Mouse (Mus musculus): ENCODE results near the gene Btnl6. TPM values are rescaled to one million over a fixed set of nuclear protein-coding genes. Genes with fewer than 3 reads are reported as not detected.

Gene Btnl6
- polyA plus RNA-seq, 1 experiment, result not detected

GRCm38 (mm10) chr17:34561200-34561599 lies 44.0 kb upstream of the Btnl6 start:
- Histone ChIP-seq H3K4me3 (no peak overlapping the region), H3K4me2 (ENCODE audit: low read depth) (no peak overlapping the region), H3ac (ENCODE audit: control insufficient read depth, insufficient read length) (no peak overlapping the region), H3K79me2 (ENCODE audit: control insufficient read depth, insufficient read depth) (no peaks in the 10 kb centered on the region), H3K36me3 (ENCODE audit: control insufficient read depth, insufficient read depth) (no peaks in the 10 kb centered on the region), H3K27me3 (ENCODE audit: control insufficient read depth, insufficient read depth, insufficient read length) (peaks cover 69% of the 10 kb centered on the region)
- TF ChIP-seq E2F4 (IDR thresholded peaks at IDR 0.05; ENCODE audit: insufficient read depth), result no peak
- TF ChIP-seq CEBPB (IDR thresholded peaks at IDR 0.05; ENCODE audit: insufficient read depth, poor library complexity, severe bottlenecking), result no peak
- TF ChIP-seq POLR2AphosphoS2 (IDR thresholded peaks at IDR 0.05; ENCODE audit: insufficient read length, low read depth), result no peak
- no peak for TF ChIP-seq REST (IDR thresholded peaks at IDR 0.05; ENCODE audit: insufficient read depth, insufficient read length)
- TF ChIP-seq MYOG (IDR thresholded peaks at IDR 0.05; ENCODE audit: control insufficient read depth in 1 of 3, insufficient read depth in 1 of 3, insufficient read length in 2 of 3, low read depth in 2 of 3), result no peak
- no peak for TF ChIP-seq SRF (IDR thresholded peaks at IDR 0.05; ENCODE audit: control insufficient read depth, insufficient read length, low read depth)
- no peak for TF ChIP-seq MYOD1 (IDR thresholded peaks at IDR 0.05; ENCODE audit: control insufficient read depth in 1 of 3, insufficient read length in 2 of 3, low read depth in 2 of 3)
- no peak for TF ChIP-seq TCF3 (IDR thresholded peaks at IDR 0.05; ENCODE audit: insufficient read length, low read depth)
- no peak for TF ChIP-seq USF1 (IDR thresholded peaks at IDR 0.05; ENCODE audit: low read depth)
- no peak for TF ChIP-seq POLR2A (IDR thresholded peaks at IDR 0.05; ENCODE audit: insufficient read length, low read depth)

GRCm38 (mm10) chr17:34560438-34560837 lies 43.3 kb upstream of the Btnl6 start:
- TF ChIP-seq MYOD1 (IDR thresholded peaks at IDR 0.05; ENCODE audit: control insufficient read depth in 1 of 3, insufficient read length in 2 of 3, low read depth in 2 of 3), result no peak
- TF ChIP-seq REST (IDR thresholded peaks at IDR 0.05; ENCODE audit: insufficient read depth, insufficient read length), result no peak
- no peak for TF ChIP-seq CEBPB (IDR thresholded peaks at IDR 0.05; ENCODE audit: insufficient read depth, poor library complexity, severe bottlenecking)
- TF ChIP-seq TCF3 (IDR thresholded peaks at IDR 0.05; ENCODE audit: insufficient read length, low read depth), result no peak
- TF ChIP-seq SRF (IDR thresholded peaks at IDR 0.05; ENCODE audit: control insufficient read depth, insufficient read length, low read depth), result no peak
- no peak for TF ChIP-seq POLR2A (IDR thresholded peaks at IDR 0.05; ENCODE audit: insufficient read length, low read depth)
- no peak for TF ChIP-seq POLR2AphosphoS2 (IDR thresholded peaks at IDR 0.05; ENCODE audit: insufficient read length, low read depth)
- TF ChIP-seq E2F4 (IDR thresholded peaks at IDR 0.05; ENCODE audit: insufficient read depth), result no peak
- TF ChIP-seq USF1 (IDR thresholded peaks at IDR 0.05; ENCODE audit: low read depth), result no peak
- TF ChIP-seq MYOG (IDR thresholded peaks at IDR 0.05; ENCODE audit: control insufficient read depth in 1 of 3, insufficient read depth in 1 of 3, insufficient read length in 2 of 3, low read depth in 2 of 3), result no peak
- TF ChIP-seq TCF12 (IDR thresholded peaks at IDR 0.05; ENCODE audit: insufficient read depth, poor library complexity, severe bottlenecking), result no peak
- TF ChIP-seq MAX (IDR thresholded peaks at IDR 0.05; ENCODE audit: low read depth), result no peak
- Histone ChIP-seq H3K4me2 (ENCODE audit: low read depth) (no peak overlapping the region), H3K27me3 (ENCODE audit: control insufficient read depth, insufficient read depth, insufficient read length) (peaks cover 62% of the 10 kb centered on the region), H3K79me2 (ENCODE audit: control insufficient read depth, insufficient read depth) (no peaks in the 10 kb centered on the region), H3ac (ENCODE audit: control insufficient read depth, insufficient read length) (no peak overlapping the region), H3K36me3 (ENCODE audit: control insufficient read depth, insufficient read depth) (no peaks in the 10 kb centered on the region), H3K4me3 (no peak overlapping the region)

- Histone ChIP-seq H3K79me2 (ENCODE audit: control insufficient read depth, insufficient read depth) (no peaks in the 10 kb centered on the region), H3K4me2 (ENCODE audit: low read depth) (no peak overlapping the region), H3K36me3 (ENCODE audit: control insufficient read depth, insufficient read depth) (no peaks in the 10 kb centered on the region), H3ac (ENCODE audit: control insufficient read depth, insufficient read length) (no peak overlapping the region), H3K27me3 (ENCODE audit: control insufficient read depth, insufficient read depth, insufficient read length) (peaks cover 57% of the 10 kb centered on the region), H3K4me3 (no peak overlapping the region)
- TF ChIP-seq SRF (IDR thresholded peaks at IDR 0.05; ENCODE audit: control insufficient read depth, insufficient read length, low read depth) (no peak), TCF3 (IDR thresholded peaks at IDR 0.05; ENCODE audit: insufficient read length, low read depth) (no peak), REST (IDR thresholded peaks at IDR 0.05; ENCODE audit: insufficient read depth, insufficient read length) (no peak), POLR2AphosphoS2 (IDR thresholded peaks at IDR 0.05; ENCODE audit: insufficient read length, low read depth) (no peak)
Observed at GRCm38 (mm10) chr17:34559895-34560294, 42.7 kb upstream of the Btnl6 start.

- Histone ChIP-seq H3K27me3 (ENCODE audit: control insufficient read depth, insufficient read depth, insufficient read length) (peaks cover 49% of the 10 kb centered on the region), H3K79me2 (ENCODE audit: control insufficient read depth, insufficient read depth) (no peaks in the 10 kb centered on the region), H3ac (ENCODE audit: control insufficient read depth, insufficient read length) (no peak overlapping the region), H3K4me3 (no peak overlapping the region), H3K4me2 (ENCODE audit: low read depth) (no peak overlapping the region), H3K36me3 (ENCODE audit: control insufficient read depth, insufficient read depth) (no peaks in the 10 kb centered on the region)
- TF ChIP-seq MAX (IDR thresholded peaks at IDR 0.05; ENCODE audit: low read depth), result no peak
- TF ChIP-seq MYOD1 (IDR thresholded peaks at IDR 0.05; ENCODE audit: control insufficient read depth in 1 of 3, insufficient read length in 2 of 3, low read depth in 2 of 3), result no peak
- TF ChIP-seq POLR2A (IDR thresholded peaks at IDR 0.05; ENCODE audit: insufficient read length, low read depth), result no peak
- no peak for TF ChIP-seq POLR2AphosphoS2 (IDR thresholded peaks at IDR 0.05; ENCODE audit: insufficient read length, low read depth)
- no peak for TF ChIP-seq CEBPB (IDR thresholded peaks at IDR 0.05; ENCODE audit: insufficient read depth, poor library complexity, severe bottlenecking)
- TF ChIP-seq MYOG (IDR thresholded peaks at IDR 0.05; ENCODE audit: control insufficient read depth in 1 of 3, insufficient read depth in 1 of 3, insufficient read length in 2 of 3, low read depth in 2 of 3), result no peak
- no peak for TF ChIP-seq REST (IDR thresholded peaks at IDR 0.05; ENCODE audit: insufficient read depth, insufficient read length)
- TF ChIP-seq SRF (IDR thresholded peaks at IDR 0.05; ENCODE audit: control insufficient read depth, insufficient read length, low read depth), result no peak
- TF ChIP-seq USF1 (IDR thresholded peaks at IDR 0.05; ENCODE audit: low read depth), result no peak
- TF ChIP-seq TCF3 (IDR thresholded peaks at IDR 0.05; ENCODE audit: insufficient read length, low read depth), result no peak
- TF ChIP-seq TCF12 (IDR thresholded peaks at IDR 0.05; ENCODE audit: insufficient read depth, poor library complexity, severe bottlenecking), result no peak
- TF ChIP-seq E2F4 (IDR thresholded peaks at IDR 0.05; ENCODE audit: insufficient read depth), result no peak
Observed at GRCm38 (mm10) chr17:34559116-34559515, 42.0 kb upstream of the Btnl6 start.

GRCm38 (mm10) chr17:34557411-34557810 lies 40.3 kb upstream of the Btnl6 start:
- no peak overlapping the region for H3K4me2 ChIP-seq (ENCODE audit: low read depth)
- TF ChIP-seq TCF3 (IDR thresholded peaks at IDR 0.05; ENCODE audit: insufficient read length, low read depth) (no peak), TCF12 (IDR thresholded peaks at IDR 0.05; ENCODE audit: insufficient read depth, poor library complexity, severe bottlenecking) (no peak), SRF (IDR thresholded peaks at IDR 0.05; ENCODE audit: control insufficient read depth, insufficient read length, low read depth) (no peak), E2F4 (IDR thresholded peaks at IDR 0.05; ENCODE audit: insufficient read depth) (no peak), POLR2A (IDR thresholded peaks at IDR 0.05; ENCODE audit: insufficient read length, low read depth) (no peak), REST (IDR thresholded peaks at IDR 0.05; ENCODE audit: insufficient read depth, insufficient read length) (no peak), MYOD1 (IDR thresholded peaks at IDR 0.05; ENCODE audit: control insufficient read depth in 1 of 3, insufficient read length in 2 of 3, low read depth in 2 of 3) (no peak), POLR2AphosphoS2 (IDR thresholded peaks at IDR 0.05; ENCODE audit: insufficient read length, low read depth) (no peak), MYOG (IDR thresholded peaks at IDR 0.05; ENCODE audit: control insufficient read depth in 1 of 3, insufficient read depth in 1 of 3, insufficient read length in 2 of 3, low read depth in 2 of 3) (no peak), CEBPB (IDR thresholded peaks at IDR 0.05; ENCODE audit: insufficient read depth, poor library complexity, severe bottlenecking) (no peak), MAX (IDR thresholded peaks at IDR 0.05; ENCODE audit: low read depth) (no peak), USF1 (IDR thresholded peaks at IDR 0.05; ENCODE audit: low read depth) (no peak)
- peaks cover 41% of the 10 kb centered on the region for H3K27me3 ChIP-seq (ENCODE audit: control insufficient read depth, insufficient read depth, insufficient read length)
- H3K4me3 ChIP-seq, result no peak overlapping the region
- no peaks in the 10 kb centered on the region for H3K36me3 ChIP-seq (ENCODE audit: control insufficient read depth, insufficient read depth)
- H3K79me2 ChIP-seq (ENCODE audit: control insufficient read depth, insufficient read depth), result no peaks in the 10 kb centered on the region
- H3ac ChIP-seq (ENCODE audit: control insufficient read depth, insufficient read length), result no peak overlapping the region
